ENCODE assay signal across 19 mouse cellular contexts in the genomic region with DNA sequence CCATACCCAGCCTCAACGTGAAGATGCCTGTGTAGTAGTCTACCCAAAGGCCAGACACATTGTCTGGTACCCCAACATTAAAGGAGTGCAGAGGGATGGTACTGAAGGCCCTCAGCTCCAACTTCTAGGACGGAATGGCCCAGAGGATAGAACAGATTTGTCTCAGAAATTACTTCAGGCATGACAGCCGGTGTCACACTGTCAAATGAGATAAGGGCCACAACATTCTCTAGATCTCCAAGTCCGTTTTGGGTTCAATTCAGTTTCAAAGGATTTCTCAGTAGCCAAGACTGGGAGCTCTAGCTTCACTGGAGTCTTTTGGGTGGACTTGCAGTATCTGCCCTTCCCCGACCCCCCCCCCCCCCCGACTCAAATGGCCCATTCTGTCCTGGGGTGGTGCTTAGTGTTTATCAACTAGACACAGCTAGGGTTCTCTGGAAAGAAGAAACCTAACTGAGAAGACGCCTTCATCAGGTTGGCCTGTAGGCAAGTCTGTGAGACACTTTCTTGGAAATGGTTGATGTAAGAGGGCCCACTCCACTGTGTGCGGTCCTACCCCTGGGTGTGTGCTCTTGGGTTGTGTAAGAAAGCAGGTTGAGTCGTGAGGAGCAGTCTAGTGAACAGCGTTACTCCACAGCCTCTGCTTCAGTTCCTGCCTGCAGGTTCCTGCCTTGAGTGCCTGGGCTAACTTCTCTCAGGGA. TPM values are rescaled to one million over a fixed set of nuclear protein-coding genes. Genes with fewer than 3 reads are reported as not detected.
DNase-seq lines count a peak whose midpoint lies in the region; ATAC-seq lines count a peak whose summit lies in the region.
"Had no signal": no experiment of that assay in that cellular context is flagged by ENCODE, and none has a peak within 500 bp of the region (broad histone marks: within the 10 kb centered on the region; RNA-seq: fewer than 3 reads in every experiment).

No protein-coding gene starts in this region.

- peaks cover 9% of the 10 kb centered on the region; the same call in 1 of the 2 replicates for H3K4me1 ChIP-seq in liver, embryonic 11.5 days (replicated peaks; ENCODE audit: control insufficient read depth, insufficient read depth, low read length)
- peaks cover 27% of the 10 kb centered on the region for H3K4me1 ChIP-seq in liver, embryonic 15.5 days (replicated peaks)
- H3K4me1 ChIP-seq: heart, embryonic 12.5 days; hindbrain, embryonic 15.5 days had no signal

- H3K36me3 ChIP-seq in liver, embryonic 11.5 days (ENCODE audit: control insufficient read depth, insufficient read depth, low read length), result no peaks in the 10 kb centered on the region
- H3K36me3 ChIP-seq in liver, embryonic 15.5 days (replicated peaks), result no peaks in the 10 kb centered on the region
- H3K36me3 ChIP-seq: embryonic facial prominence, embryonic 13.5 days; heart, embryonic 12.5 days; hindbrain, embryonic 15.5 days had no signal

- H3K27me3 ChIP-seq in liver, embryonic 11.5 days (replicated peaks; ENCODE audit: control insufficient read depth, insufficient read depth, low read length), result no peaks in the 10 kb centered on the region
- H3K27me3 ChIP-seq in liver, embryonic 15.5 days, result no peaks in the 10 kb centered on the region
- H3K27me3 ChIP-seq: CH12.LX; embryonic facial prominence, embryonic 13.5 days; heart, embryonic 12.5 days; hindbrain, embryonic 15.5 days; Patski had no signal

- 0 out of 2 replicates have a peak overlapping the region, but pooled peaks have one; percentile 6 for H3K4me2 ChIP-seq in liver, embryonic 11.5 days
- H3K4me2 ChIP-seq in liver, embryonic 15.5 days, result peak overlapping the region; percentile 23; the same call in 1 of the 2 replicates
- H3K4me2 ChIP-seq: embryonic facial prominence, embryonic 13.5 days; heart, embryonic 12.5 days; hindbrain, embryonic 15.5 days had no signal

- WGBS in liver, embryonic 11.5 days, result 53% methylated on average over 10 of the region's 10 CpGs
- WGBS in liver, embryonic 15.5 days (ENCODE audit: insufficient replicate concordance), result 25% methylated on average over 10 of the region's 10 CpGs

- ATAC-seq in liver, embryonic 11.5 days (replicated peaks; ENCODE audit: low FRiP score), result peak; percentile 86
- ATAC-seq in liver, embryonic 15.5 days (ENCODE audit: insufficient read depth), result peak; percentile 54
- ATAC-seq in megakaryocyte-erythroid progenitor cell, adult 5-6 weeks (replicated peaks; ENCODE audit: low FRiP score, low TSS enrichment, poor library complexity, severe bottlenecking), result peak; percentile 58
- ATAC-seq: activated CD4-positive, CD25-positive, alpha-beta regulatory T cell, adult 4 months; forebrain, embryonic 14.5 days; Patski had no signal

- DNase-seq in c-Kit-positive CD71-positive TER-119-positive erythroid progenitor cells, embryonic 14.5 days (ENCODE audit: low spot score), result peak; percentile 45
- DNase-seq in liver, embryonic 11.5 days (ENCODE audit: low spot score), result no peak
- DNase-seq in adrenal gland, adult 8-10 months, result no peak
- DNase-seq in adrenal gland, postnatal 36 days, result no peak
- DNase-seq: adrenal gland, postnatal 25 days; cerebellum, adult 11 months; cerebellum, adult 8-10 months; cerebellum, postnatal 14 days; gastrocnemius, adult 2 months; gastrocnemius, postnatal 25 days had no signal

- no peaks in the 10 kb centered on the region for H3K9me3 ChIP-seq in liver, embryonic 11.5 days (ENCODE audit: control insufficient read depth, low read length)
- no peaks in the 10 kb centered on the region for H3K9me3 ChIP-seq in liver, embryonic 15.5 days (replicated peaks)
- H3K9me3 ChIP-seq: embryonic facial prominence, embryonic 13.5 days; heart, embryonic 12.5 days; hindbrain, embryonic 15.5 days had no signal

- H3K4me3 ChIP-seq in liver, embryonic 11.5 days (ENCODE audit: low read depth, low read length), result no peak overlapping the region
- no peak overlapping the region for H3K4me3 ChIP-seq in liver, embryonic 15.5 days (replicated peaks)
- H3K4me3 ChIP-seq: embryonic facial prominence, embryonic 13.5 days; gastrocnemius, adult 2 months; heart, embryonic 12.5 days; hindbrain, embryonic 15.5 days had no signal

- no peak overlapping the region for H3K27ac ChIP-seq in liver, embryonic 11.5 days (ENCODE audit: low read depth, low read length)
- no peak overlapping the region for H3K27ac ChIP-seq in liver, embryonic 15.5 days (replicated peaks)
- H3K27ac ChIP-seq: embryonic facial prominence, embryonic 13.5 days; gastrocnemius, adult 2 months; hindbrain, embryonic 15.5 days had no signal

- H3K9ac ChIP-seq in liver, embryonic 11.5 days (ENCODE audit: low read depth, low read length), result no peak overlapping the region
- no peak overlapping the region for H3K9ac ChIP-seq in liver, embryonic 15.5 days
- H3K9ac ChIP-seq: embryonic facial prominence, embryonic 13.5 days; heart, embryonic 12.5 days; hindbrain, embryonic 15.5 days had no signal

RNA-seq across cellular contexts. Expression of a gene that starts 59.4 kb away (rescaled TPM):
- polyA plus RNA-seq in liver, embryonic 11.5 days (2014; fragmentation: Nextera tagmentation; extraction: Ambion mirVana), result 4.0 and 4.2 TPM in 2 replicates
- polyA plus RNA-seq in liver, embryonic 15.5 days (2015; fragmentation: Nextera tagmentation; extraction: Ambion mirVana), result 0.64 and 0.78 TPM in 2 replicates
- total RNA-seq in megakaryocyte-erythroid progenitor cell, adult 5-6 weeks (2014; fragmentation: Nextera tagmentation), result 12.5 and 19.1 TPM in 2 replicates
- 12.7 and 14.1 TPM in 2 replicates for total RNA-seq in megakaryocyte-erythroid progenitor cell, adult 5-6 weeks (2017)
- total RNA-seq in adrenal gland, adult 8-10 months (2022), result 10 to 100 TPM; 31.3 to 67.6 (median 48.9) TPM
- total RNA-seq in adrenal gland, postnatal 36 days (2021), result 10 to 100 TPM; 33.6 to 50.6 TPM
